ENCODE assay signal across 8 mouse cellular contexts in the genomic region with DNA sequence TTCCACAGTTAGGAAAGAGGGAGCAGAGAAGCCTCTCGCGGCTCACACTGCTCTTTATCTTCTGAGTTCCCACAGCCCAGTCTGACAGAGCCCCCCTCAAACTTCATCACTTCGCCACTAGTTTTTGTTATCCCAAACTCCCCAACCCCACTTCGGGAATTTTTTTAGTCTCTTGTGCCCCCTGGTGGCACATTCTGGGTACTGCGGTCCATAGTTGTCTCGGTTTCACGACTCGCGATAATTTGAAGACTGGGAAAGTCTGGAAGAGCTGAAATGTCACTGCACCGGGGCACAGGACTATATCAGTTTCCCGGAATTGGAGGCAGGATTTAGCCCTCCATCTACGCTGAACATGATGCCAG. TPM values are rescaled to one million over a fixed set of nuclear protein-coding genes. Genes with fewer than 3 reads are reported as not detected.
DNase-seq lines count a peak whose midpoint lies in the region; ATAC-seq and TF ChIP-seq lines count a peak whose summit lies in the region.

No protein-coding gene starts in this region.

- no peak overlapping the region for H3K27ac ChIP-seq in cortical plate, adult 2 months (ENCODE audit: insufficient read depth, low read length)
- no peak overlapping the region for H3K27ac ChIP-seq in limb, embryonic 15.5 days

- no peak overlapping the region for H3K9ac ChIP-seq in limb, embryonic 15.5 days

- no peaks in the 10 kb centered on the region for H3K36me3 ChIP-seq in limb, embryonic 15.5 days

- peak; percentile 62 to 81 for DNase-seq in urinary bladder, adult 18-20 months (ENCODE audit: low spot score in 2 of 2)
- DNase-seq in urinary bladder, postnatal 10 days (ENCODE audit: low spot score), result no peak
- DNase-seq in gastrocnemius, postnatal 4 days (ENCODE audit: low spot score in 2 of 2), result peak; percentile 58 to 68
- DNase-seq in kidney, adult 11 months, result peak; percentile 60
- peak; percentile 26 to 43 for DNase-seq in natural killer cell, adult 2 months (ENCODE audit: low spot score in 2 of 2)
- peak; percentile 76 for DNase-seq in thymus, postnatal 14 days

- peak; percentile 74 for TF ChIP-seq CTCF in cortical plate, adult 2 months (IDR thresholded peaks at IDR 0.05; ENCODE audit: extremely low read depth, insufficient read depth, low read length)

- H3K4me1 ChIP-seq in cortical plate, adult 2 months (ENCODE audit: control insufficient read depth, insufficient read depth, low read length), result no peaks in the 10 kb centered on the region
- peaks cover 23% of the 10 kb centered on the region for H3K4me1 ChIP-seq in limb, embryonic 15.5 days

- H3K4me3 ChIP-seq in cortical plate, adult 2 months (ENCODE audit: insufficient read depth, low read length), result no peak overlapping the region
- no peak overlapping the region for H3K4me3 ChIP-seq in limb, embryonic 15.5 days

- no peaks in the 10 kb centered on the region for H3K27me3 ChIP-seq in limb, embryonic 15.5 days

- ATAC-seq in limb, embryonic 15.5 days (ENCODE audit: insufficient number of reproducible peaks, low FRiP score, low TSS enrichment, low read depth), result no peak

- under 1% methylated on average over 12 of the region's 12 CpGs for WGBS in limb, embryonic 15.5 days

- H3K9me3 ChIP-seq in limb, embryonic 15.5 days, result no peaks in the 10 kb centered on the region

- TF ChIP-seq POLR2A in cortical plate, adult 2 months (IDR thresholded peaks at IDR 0.05; ENCODE audit: extremely low read depth, insufficient read depth, low read length), result no peak

- 0 out of 2 replicates have a peak overlapping the region, but pooled peaks have one; percentile 24 for H3K4me2 ChIP-seq in limb, embryonic 15.5 days

RNA-seq across cellular contexts. Expression of a gene that starts 7.3 kb away (rescaled TPM):
- polyA plus RNA-seq in cortical plate, adult 2 months (2012; rRNA removed), result 38.2 and 44.3 TPM in 2 replicates
- 10 to 100 TPM; 56.6 to 60.6 TPM for total RNA-seq in gastrocnemius, postnatal 4 days (2021)
- 15.1 and 15.8 TPM in 2 replicates for polyA plus RNA-seq in limb, embryonic 15.5 days (2015; fragmentation: Nextera tagmentation; extraction: Ambion mirVana)

RNA-seq across cellular contexts. Expression of a gene that starts 13.5 kb away (rescaled TPM):
- 339 and 348 TPM in 2 replicates for polyA plus RNA-seq in cortical plate, adult 2 months (2012; rRNA removed)
- total RNA-seq in gastrocnemius, postnatal 4 days (2021), result 10 to 100 TPM; 22.1 to 22.5 TPM
- 41.4 and 46.6 TPM in 2 replicates for polyA plus RNA-seq in limb, embryonic 15.5 days (2015; fragmentation: Nextera tagmentation; extraction: Ambion mirVana)

RNA-seq across cellular contexts. Expression of a gene that starts 45.5 kb away (rescaled TPM):
- polyA plus RNA-seq in cortical plate, adult 2 months (2012; rRNA removed), result 53.4 and 60.5 TPM in 2 replicates
- total RNA-seq in gastrocnemius, postnatal 4 days (2021), result 10 to 100 TPM; 62.5 to 67.3 TPM
- polyA plus RNA-seq in limb, embryonic 15.5 days (2015; fragmentation: Nextera tagmentation; extraction: Ambion mirVana), result 18.5 and 24.7 TPM in 2 replicates

RNA-seq across cellular contexts. Expression of a gene that starts 46.4 kb away (rescaled TPM):
- polyA plus RNA-seq in cortical plate, adult 2 months (2012; rRNA removed), result not detected in 2 replicates
- total RNA-seq in gastrocnemius, postnatal 4 days (2021), result under 1 TPM in 1 of 2 experiments, not detected in 1; 0.54 TPM
- polyA plus RNA-seq in limb, embryonic 15.5 days (2015; fragmentation: Nextera tagmentation; extraction: Ambion mirVana), result not detected in 2 replicates

RNA-seq across cellular contexts. Expression of a gene that starts 46.4 kb away (rescaled TPM):
- polyA plus RNA-seq in cortical plate, adult 2 months (2012; rRNA removed), result 17.4 and 17.9 TPM in 2 replicates
- total RNA-seq in gastrocnemius, postnatal 4 days (2021), result 10 to 100 TPM; 31.3 to 35.4 TPM
- 50.8 and 55.2 TPM in 2 replicates for polyA plus RNA-seq in limb, embryonic 15.5 days (2015; fragmentation: Nextera tagmentation; extraction: Ambion mirVana)
